Mouse (Mus musculus): ENCODE measurements at regions not wholly inside any gene's neighbourhood (a gene's known extent, or its start where the extent isn't known, plus 50 kb on each side); places are given as distances from the start of the nearest gene placed in this dataset.
A peak's percentile ranks its signal among the peaks of the same experiment; 100 is the strongest.

DNA sequence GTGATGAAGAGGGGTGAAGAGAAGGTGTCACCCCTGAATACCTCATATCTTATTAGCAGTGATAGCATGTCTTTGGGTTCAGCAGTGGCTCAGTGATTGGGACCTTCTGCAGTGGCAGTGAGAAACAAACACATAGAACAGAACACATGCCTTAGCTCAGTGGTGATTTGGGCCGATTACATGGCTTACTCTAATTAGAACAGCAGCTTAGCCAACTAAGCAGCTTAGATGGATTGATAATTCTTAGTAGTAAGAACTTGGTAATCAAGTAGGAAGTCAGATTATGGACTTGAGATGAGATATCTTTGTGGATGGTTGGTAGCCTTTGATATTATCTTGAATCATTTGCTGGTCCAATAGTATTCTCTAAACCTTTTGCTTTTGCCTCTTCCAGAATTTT lies 167.0 kb downstream of the Ccdc71l start:
- DNase-seq (ENCODE audit: low spot score) (no peak), ATAC-seq (ENCODE audit: low FRiP score) (no peak)
- Histone ChIP-seq H3K36me3 (ENCODE audit: insufficient read depth, low read length) (no peaks in the 10 kb centered on the region), H3K27ac (ENCODE audit: low read depth, low read length) (no peak overlapping the region), H3K4me1 (ENCODE audit: insufficient read depth, low read length) (no peaks in the 10 kb centered on the region), H3K27me3 (ENCODE audit: insufficient read depth, low read length) (no peaks in the 10 kb centered on the region), H3K4me2 (ENCODE audit: low read depth, low read length, poor library complexity, severe bottlenecking) (no peak overlapping the region), H3K9ac (replicated peaks; ENCODE audit: low read length, poor library complexity, severe bottlenecking) (no peak overlapping the region), H3K9me3 (ENCODE audit: low read length) (0 out of 2 replicates have a peak, but pooled peaks cover 11% of the 10 kb centered on the region), H3K4me3 (ENCODE audit: low read depth, low read length) (no peak overlapping the region)
- no peak for TF ChIP-seq CTCF (IDR thresholded peaks at IDR 0.05)
- 88% methylated on average over 1 of the region's 1 CpGs for WGBS

DNA sequence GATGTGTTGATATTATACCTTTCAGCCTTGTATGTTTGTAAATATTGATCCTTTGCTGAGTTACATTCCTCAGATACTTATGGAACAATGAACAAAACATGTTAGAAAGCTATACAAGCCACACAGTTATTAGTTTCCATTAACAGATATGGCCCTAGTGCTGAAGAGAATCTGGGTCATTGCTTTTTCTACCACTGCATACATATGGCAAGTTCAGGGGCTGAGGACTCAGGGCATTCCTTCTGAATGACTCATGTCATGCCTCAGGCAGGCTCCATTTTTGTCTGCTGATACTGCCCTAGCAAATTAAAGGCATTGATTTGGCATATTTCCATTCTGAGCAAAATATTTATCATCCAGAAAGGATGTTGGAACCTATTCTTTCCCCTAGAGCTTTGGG lies 167.9 kb downstream of the Ccdc71l start:
- H3K27me3 ChIP-seq (ENCODE audit: insufficient read depth, low read length), result no peaks in the 10 kb centered on the region

DNA sequence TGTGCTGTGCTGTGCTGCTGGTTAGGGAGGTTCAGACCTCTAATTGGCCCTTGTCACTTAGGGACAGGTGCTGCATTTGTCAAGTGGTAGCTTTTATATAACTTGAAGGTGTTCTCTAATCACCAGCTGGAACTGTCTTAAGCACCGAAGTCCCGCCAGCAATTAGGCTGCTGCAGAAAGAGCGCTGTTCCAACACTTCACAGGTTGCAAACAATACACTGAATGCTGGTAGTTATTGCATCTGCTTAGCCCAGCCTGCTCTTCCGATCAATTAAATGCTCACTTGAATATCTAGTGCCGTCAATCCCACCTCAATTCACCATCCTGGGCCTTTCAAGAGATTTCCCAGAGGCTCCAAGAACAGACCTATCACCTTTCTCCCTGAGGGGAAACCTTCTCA lies 175.3 kb downstream of the Ccdc71l start:
- 83% methylated on average over 5 of the region's 5 CpGs for WGBS
- Histone ChIP-seq H3K27me3 (ENCODE audit: insufficient read depth, low read length) (no peaks in the 10 kb centered on the region), H3K4me2 (ENCODE audit: low read depth, low read length, poor library complexity, severe bottlenecking) (no peak overlapping the region), H3K4me1 (ENCODE audit: insufficient read depth, low read length) (no peaks in the 10 kb centered on the region), H3K36me3 (ENCODE audit: insufficient read depth, low read length) (no peaks in the 10 kb centered on the region), H3K9me3 (ENCODE audit: low read length) (0 out of 2 replicates have a peak, but pooled peaks cover 1% of the 10 kb centered on the region), H3K9ac (replicated peaks; ENCODE audit: low read length, poor library complexity, severe bottlenecking) (no peak overlapping the region), H3K4me3 (ENCODE audit: low read depth, low read length) (no peak overlapping the region), H3K27ac (ENCODE audit: low read depth, low read length) (no peak overlapping the region)
- DNase-seq (ENCODE audit: low spot score), result peak; percentile 5
- ATAC-seq (ENCODE audit: low FRiP score), result no peak
- no peak for TF ChIP-seq CTCF (IDR thresholded peaks at IDR 0.05)

More for the DNA sequence above, 167.9 kb downstream of the Ccdc71l start:
- no peaks in the 10 kb centered on the region for H3K4me1 ChIP-seq (ENCODE audit: insufficient read depth, low read length)
- H3K9ac ChIP-seq (replicated peaks; ENCODE audit: low read length, poor library complexity, severe bottlenecking), result no peak overlapping the region
- H3K9me3 ChIP-seq (ENCODE audit: low read length), result 0 out of 2 replicates have a peak, but pooled peaks cover 11% of the 10 kb centered on the region
- H3K27ac ChIP-seq (ENCODE audit: low read depth, low read length), result no peak overlapping the region
- DNase-seq (ENCODE audit: low spot score) (no peak), ATAC-seq (ENCODE audit: low FRiP score) (no peak)
- no peak overlapping the region for H3K4me3 ChIP-seq (ENCODE audit: low read depth, low read length)
- no peaks in the 10 kb centered on the region for H3K36me3 ChIP-seq (ENCODE audit: insufficient read depth, low read length)
- H3K4me2 ChIP-seq (ENCODE audit: low read depth, low read length, poor library complexity, severe bottlenecking), result no peak overlapping the region
- TF ChIP-seq CTCF (IDR thresholded peaks at IDR 0.05), result no peak

DNA sequence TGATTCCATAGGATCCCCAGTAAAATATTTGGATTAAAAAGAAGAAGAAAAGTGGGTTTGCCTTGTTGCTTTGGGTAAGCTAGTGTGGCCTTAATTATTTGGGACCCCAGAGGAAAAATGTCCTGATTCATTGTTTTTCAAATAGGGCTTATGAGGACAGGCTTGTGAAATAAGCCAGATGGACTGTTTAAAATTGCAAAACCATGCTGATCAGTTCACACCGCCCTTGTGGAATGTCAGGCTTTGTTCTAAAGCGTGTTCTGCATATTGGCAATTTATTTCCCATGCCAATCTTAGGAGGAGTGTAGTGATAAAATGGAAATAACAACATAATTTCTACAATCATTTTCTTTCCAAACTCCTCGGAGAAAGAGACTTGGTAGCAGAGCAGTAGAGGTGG lies 189.3 kb downstream of the Ccdc71l start:
- DNase-seq (ENCODE audit: low spot score) (no peak), ATAC-seq (ENCODE audit: low FRiP score) (no peak)
- H3K36me3 ChIP-seq (ENCODE audit: insufficient read depth, low read length), result no peaks in the 10 kb centered on the region
- H3K4me1 ChIP-seq (ENCODE audit: insufficient read depth, low read length), result no peaks in the 10 kb centered on the region
- 66% methylated on average over 3 of the region's 3 CpGs for WGBS
- no peak overlapping the region for H3K27ac ChIP-seq (ENCODE audit: low read depth, low read length)
- H3K4me2 ChIP-seq (ENCODE audit: low read depth, low read length, poor library complexity, severe bottlenecking), result no peak overlapping the region
- no peaks in the 10 kb centered on the region for H3K27me3 ChIP-seq (ENCODE audit: insufficient read depth, low read length)
- H3K4me3 ChIP-seq (ENCODE audit: low read depth, low read length), result no peak overlapping the region
- no peak for TF ChIP-seq CTCF (IDR thresholded peaks at IDR 0.05)
- H3K9ac ChIP-seq (replicated peaks; ENCODE audit: low read length, poor library complexity, severe bottlenecking), result no peak overlapping the region
- no peaks in the 10 kb centered on the region for H3K9me3 ChIP-seq (ENCODE audit: low read length)

DNA sequence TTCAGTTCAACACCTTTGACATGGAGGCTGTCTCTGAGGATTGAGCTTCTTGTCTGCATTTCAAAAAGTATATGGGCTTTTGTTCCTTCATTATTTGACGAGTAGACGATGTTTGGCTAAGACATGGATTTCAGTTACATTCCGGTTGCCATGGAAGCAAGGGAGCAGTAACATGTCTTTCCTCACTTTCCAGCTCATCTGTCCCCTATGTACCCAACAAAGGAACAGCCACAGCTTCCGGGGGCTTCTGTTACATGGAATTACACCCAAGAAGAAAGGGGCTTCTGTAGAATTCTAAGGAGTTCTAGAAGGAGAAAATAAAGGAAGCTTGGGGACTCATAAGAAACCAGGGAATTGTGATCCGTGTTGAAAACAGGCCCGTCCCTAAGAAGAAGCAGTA lies 202.8 kb downstream of the Ccdc71l start:
- DNase-seq (ENCODE audit: low spot score) (peak; percentile 8), ATAC-seq (ENCODE audit: low FRiP score) (0 out of 2 replicates have a peak, but pooled peaks have one; percentile 47)
- 64% methylated on average over 6 of the region's 6 CpGs for WGBS
- H3K9me3 ChIP-seq (ENCODE audit: low read length), result no peaks in the 10 kb centered on the region
- H3K36me3 ChIP-seq (ENCODE audit: insufficient read depth, low read length), result no peaks in the 10 kb centered on the region
- no peak overlapping the region for H3K9ac ChIP-seq (replicated peaks; ENCODE audit: low read length, poor library complexity, severe bottlenecking)
- no peak overlapping the region for H3K4me2 ChIP-seq (ENCODE audit: low read depth, low read length, poor library complexity, severe bottlenecking)
- H3K27me3 ChIP-seq (ENCODE audit: insufficient read depth, low read length), result no peaks in the 10 kb centered on the region
- H3K4me3 ChIP-seq (ENCODE audit: low read depth, low read length), result no peak overlapping the region
- TF ChIP-seq CTCF (IDR thresholded peaks at IDR 0.05), result no peak
- no peak overlapping the region for H3K27ac ChIP-seq (ENCODE audit: low read depth, low read length)
- H3K4me1 ChIP-seq (ENCODE audit: insufficient read depth, low read length), result no peaks in the 10 kb centered on the region

DNA sequence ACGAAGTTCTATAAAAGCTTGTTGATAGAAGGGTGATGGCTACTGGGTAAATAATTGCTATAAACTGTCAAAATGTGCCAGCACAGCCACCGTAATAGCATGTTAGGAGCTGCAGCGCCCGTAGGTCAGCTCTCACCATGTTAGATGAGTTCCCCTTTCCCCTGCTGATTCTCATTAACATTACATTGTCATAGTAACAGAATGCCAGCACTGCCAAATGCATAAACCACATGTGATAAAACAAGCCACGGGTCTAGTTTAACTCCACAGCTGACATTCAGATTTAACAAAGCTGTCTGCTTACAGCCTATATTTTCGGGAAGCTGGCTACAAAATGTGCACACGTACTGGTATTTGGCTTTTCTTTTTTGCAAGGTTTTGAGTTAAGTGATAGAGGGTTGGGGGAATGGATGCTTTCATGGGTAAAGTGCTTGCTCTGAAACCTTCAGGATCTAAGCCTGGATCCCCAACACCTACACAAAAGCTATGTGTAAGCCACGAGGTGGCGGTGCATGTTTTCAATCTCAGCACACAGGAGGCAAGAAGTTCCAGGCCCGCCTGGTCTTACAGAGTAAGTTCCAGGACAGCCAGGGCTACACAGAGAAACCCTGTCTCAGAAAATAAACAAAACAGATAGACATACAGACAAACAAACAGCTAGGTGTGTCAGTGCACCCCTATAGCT lies 217.1 kb upstream of the Nampt start:
- H3K9ac ChIP-seq (replicated peaks; ENCODE audit: low read length, poor library complexity, severe bottlenecking), result no peak overlapping the region
- ATAC-seq (ENCODE audit: low FRiP score) (peak; percentile 77; the same call in 1 of the 2 replicates), DNase-seq (ENCODE audit: low spot score) (peak; percentile 17)
- WGBS, result 68% methylated on average over 10 of the region's 10 CpGs
- no peak overlapping the region for H3K27ac ChIP-seq (ENCODE audit: low read depth, low read length)
- H3K4me1 ChIP-seq (ENCODE audit: insufficient read depth, low read length), result no peaks in the 10 kb centered on the region
- no peaks in the 10 kb centered on the region for H3K9me3 ChIP-seq (ENCODE audit: low read length)
- H3K36me3 ChIP-seq (ENCODE audit: insufficient read depth, low read length), result no peaks in the 10 kb centered on the region
- H3K27me3 ChIP-seq (ENCODE audit: insufficient read depth, low read length), result no peaks in the 10 kb centered on the region
- TF ChIP-seq CTCF (IDR thresholded peaks at IDR 0.05), result no peak
- H3K4me3 ChIP-seq (ENCODE audit: low read depth, low read length), result no peak overlapping the region
- no peak overlapping the region for H3K4me2 ChIP-seq (ENCODE audit: low read depth, low read length, poor library complexity, severe bottlenecking)

Data from midbrain, postnatal 0 days (tissue).